Mouse (Mus musculus) midbrain, embryonic 14.5 days (tissue): ENCODE measurements around the gene Foxd2. TPM values are rescaled to one million over a fixed set of nuclear protein-coding genes. Genes with fewer than 3 reads are reported as not detected.

Experiments
- ATAC-seq: fragments of 200-750 bp; cut with Nextera tagmentation; 2 replicates; pipeline ENCODE4 v1.8.0; 2017; ENCODE audit warnings: moderate number of reproducible peaks, moderate library complexity; ENCODE audit not compliant: low FRiP score, low TSS enrichment
- DNase-seq: peaks from one replicate; pipeline ENCODE4 v3.0.0-alpha.2; 2015
- H3K27ac ChIP-seq: fragments of 300-500 bp; sonication (generic); replicated peaks from 2 replicates; pipeline ENCODE4 v1.5.1; 2014; ENCODE audit warnings: mild to moderate bottlenecking, low read depth, low read length, moderate library complexity
- H3K27me3 ChIP-seq: fragments of 300-500 bp; sonication (generic); 2 replicates; pipeline ENCODE4 v1.6.1; 2014; ENCODE audit warnings: low read length, control low read depth, mixed read lengths; ENCODE audit not compliant: control insufficient read depth, insufficient read depth
- H3K36me3 ChIP-seq: fragments of 300-500 bp; sonication (generic); 2 replicates; pipeline ENCODE4 v1.6.1; 2014; ENCODE audit warnings: low read length, control low read depth; ENCODE audit not compliant: control insufficient read depth, insufficient read depth
- H3K4me1 ChIP-seq: fragments of 300-500 bp; sonication (generic); 2 replicates; pipeline ENCODE4 v1.6.1; 2014; ENCODE audit warnings: mild to moderate bottlenecking, antibody characterized with exemption, low read length, control low read depth; ENCODE audit not compliant: control insufficient read depth, insufficient read depth
- H3K4me2 ChIP-seq: fragments of 300-500 bp; sonication (generic); 2 replicates; pipeline ENCODE4 v1.6.1; 2014; ENCODE audit warnings: mild to moderate bottlenecking, low read length, moderate library complexity
- H3K4me3 ChIP-seq: fragments of 300-500 bp; sonication (generic); replicated peaks from 2 replicates; pipeline ENCODE4 v1.5.1; 2014; ENCODE audit warnings: low read depth, low read length
- H3K9ac ChIP-seq: fragments of 300-500 bp; sonication (generic); replicated peaks from 2 replicates; pipeline ENCODE4 v1.6.1; 2014; ENCODE audit warnings: mild to moderate bottlenecking, low read length, moderate library complexity
- H3K9me3 ChIP-seq: fragments of 300-500 bp; sonication (generic); 2 replicates; pipeline ENCODE4 v1.6.1; 2016; ENCODE audit warnings: low read length, control low read depth, mixed read lengths; ENCODE audit not compliant: control insufficient read depth
- whole genome bisulfite sequencing: fragments of 180-500 bp; shearing (Covaris S2); extraction: QIAGEN DNeasy Blood & Tissue Kit; methylation state at CpG from one replicate; pipeline ENCODE4 v1.1.7; 2014; 5-methylcytosine and 5-hydroxymethylcytosine counted together
- polyA plus RNA-seq: library from polyadenylated mRNA; unstranded; fragments of >200 nt; fragmentation: Nextera tagmentation; extraction: Ambion mirVana; gene quantifications from 2 replicates; pipeline ENCODE4 v1.2.1, GENCODE M21; 2014

Foxd2 gene
- polyA plus RNA-seq, 1 experiment from 2014 or later, result 0.11 TPM

DNA sequence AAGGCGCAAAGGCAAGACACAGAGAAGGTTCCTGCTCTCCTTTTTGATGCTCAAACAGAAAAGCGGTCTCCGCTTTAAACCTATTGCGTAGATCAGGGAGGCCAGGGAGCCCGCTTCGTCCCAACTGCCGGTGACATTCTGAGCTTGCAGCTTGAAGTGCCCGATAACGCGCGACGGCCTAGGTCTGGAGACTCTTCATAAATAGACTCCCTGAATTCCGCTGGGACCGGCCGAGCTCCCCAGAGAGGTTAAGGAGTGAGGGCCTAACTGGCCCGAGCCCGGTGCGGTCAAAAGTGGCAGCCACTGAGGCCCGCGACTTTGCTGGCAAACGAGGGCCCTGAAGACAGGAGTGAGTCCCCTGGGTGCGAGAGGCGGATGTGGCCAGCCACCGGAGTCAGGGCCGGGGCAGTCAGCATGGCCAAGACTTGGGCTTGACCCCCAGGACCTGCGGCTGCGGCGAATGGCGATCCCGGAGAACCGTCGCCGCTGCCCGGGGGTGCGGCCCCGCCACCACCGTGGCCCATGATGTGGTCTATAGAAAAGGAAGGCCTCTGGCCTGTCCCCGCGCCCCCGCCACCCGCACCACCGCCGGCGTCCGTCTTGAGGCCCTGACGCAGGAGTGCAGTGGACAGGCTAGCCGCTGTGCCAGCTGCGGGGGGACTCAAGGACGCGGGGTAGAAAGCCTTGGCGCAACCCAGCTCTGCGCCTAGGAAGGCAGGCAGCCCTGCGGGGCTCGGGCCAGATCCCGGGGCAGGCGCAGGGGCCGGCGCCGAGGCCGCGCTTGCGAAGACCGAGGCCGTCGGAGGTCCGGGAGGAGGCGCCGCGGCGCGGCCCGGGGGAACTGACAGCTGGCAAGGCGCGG is 1.4 kb downstream of the Foxd2 start:
- Histone ChIP-seq H3K36me3 (no peaks in the 10 kb centered on the region), H3K9ac (no peak overlapping the region), H3K4me2 (peak overlapping the region; percentile 64), H3K4me3 (peak overlapping the region; percentile 38), H3K9me3 (no peaks in the 10 kb centered on the region), H3K27ac (no peak overlapping the region), H3K4me1 (0 out of 2 replicates have a peak, but pooled peaks cover 3% of the 10 kb centered on the region), H3K27me3 (peaks cover 98% of the 10 kb centered on the region)
- 2% methylated on average over 74 of the region's 74 CpGs for WGBS
- DNase-seq (peak; percentile 54), ATAC-seq (no peak)

DNA sequence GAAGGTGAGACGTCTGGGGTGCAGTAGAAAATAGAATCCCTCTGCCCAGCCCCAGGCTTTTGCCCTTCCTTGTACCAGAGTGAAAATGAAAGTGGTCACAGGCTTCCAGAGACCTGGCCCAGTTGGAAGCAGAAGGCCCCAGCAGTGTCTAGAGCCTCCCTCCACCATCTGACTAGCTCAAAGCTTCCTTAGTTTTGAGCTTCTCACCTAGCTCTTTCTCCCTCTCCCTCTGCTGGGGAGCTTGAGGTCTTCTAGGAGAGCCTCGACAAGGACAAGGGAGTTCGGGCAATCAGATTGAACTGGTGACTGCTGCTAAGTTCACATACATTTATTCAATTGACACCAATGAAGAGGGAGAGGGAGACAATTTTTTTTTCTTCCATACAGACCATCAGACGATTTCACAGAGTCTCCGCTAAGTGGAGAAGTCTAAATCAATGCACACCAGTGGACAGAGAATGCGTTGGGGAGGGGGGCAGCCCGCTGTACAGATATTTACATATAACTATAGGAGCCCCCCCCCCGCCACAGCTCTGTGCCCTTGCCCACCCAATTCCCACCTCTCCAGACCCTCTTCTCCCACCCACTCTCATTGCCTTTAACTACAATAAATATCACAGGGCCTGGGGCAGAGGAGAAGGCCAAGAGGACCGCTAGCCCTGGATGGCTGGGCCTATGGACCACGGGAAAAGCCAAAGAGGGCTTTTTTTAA is 2.5 kb downstream of the Foxd2 start:
- Histone ChIP-seq H3K27ac (no peak overlapping the region), H3K36me3 (no peaks in the 10 kb centered on the region), H3K4me1 (0 out of 2 replicates have a peak, but pooled peaks cover 4% of the 10 kb centered on the region), H3K9ac (no peak overlapping the region), H3K9me3 (no peaks in the 10 kb centered on the region), H3K27me3 (peaks cover 98% of the 10 kb centered on the region), H3K4me3 (no peak overlapping the region), H3K4me2 (no peak overlapping the region)
- no peak for DNase-seq
- 4% methylated on average over 10 of the region's 10 CpGs for WGBS
- ATAC-seq, result no peak

DNA sequence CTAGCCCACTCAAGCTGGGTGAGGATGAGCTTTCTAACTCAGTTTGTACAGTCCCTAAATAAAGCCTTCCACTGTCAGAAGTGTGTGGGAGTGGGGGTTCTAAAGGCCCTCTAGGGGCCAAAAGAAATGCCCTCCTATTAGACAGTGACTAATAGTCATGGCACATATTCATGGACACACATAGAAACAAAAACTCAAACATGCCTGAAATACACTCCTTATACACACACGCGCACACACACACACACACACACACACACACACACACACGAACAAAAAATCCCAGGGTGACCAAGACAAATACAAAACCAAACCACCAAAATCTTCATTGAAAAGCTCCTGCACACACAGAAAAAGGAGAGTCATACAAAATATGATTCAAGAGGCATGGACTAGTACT is 3.2 kb downstream of the Foxd2 start:
- Histone ChIP-seq H3K4me3 (no peak overlapping the region), H3K4me1 (0 out of 2 replicates have a peak, but pooled peaks cover 5% of the 10 kb centered on the region), H3K36me3 (no peaks in the 10 kb centered on the region), H3K4me2 (no peak overlapping the region), H3K9ac (no peak overlapping the region), H3K27ac (no peak overlapping the region), H3K27me3 (peaks cover 99% of the 10 kb centered on the region), H3K9me3 (no peaks in the 10 kb centered on the region)
- DNase-seq (no peak), ATAC-seq (no peak)
- WGBS, result 31% methylated on average over 3 of the region's 3 CpGs

DNA sequence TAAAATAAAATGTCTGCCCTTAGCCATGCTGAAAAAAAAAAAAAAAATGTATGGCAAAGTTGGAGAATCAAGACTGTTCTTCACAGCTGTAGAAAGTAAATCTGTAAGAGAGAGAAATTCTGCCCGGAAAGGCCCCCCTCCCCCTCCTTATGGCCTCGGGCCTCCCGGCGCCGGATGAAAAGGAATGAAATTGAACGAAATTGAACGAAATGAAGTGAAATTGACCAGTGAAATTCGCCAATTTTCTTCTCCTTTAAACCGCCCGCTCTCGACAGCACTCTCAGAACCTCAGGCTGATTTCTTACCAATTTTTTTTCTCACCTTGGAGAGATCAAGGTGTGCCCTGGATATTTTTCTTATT is 5.3 kb downstream of the Foxd2 start:
- peak; percentile 45 for DNase-seq
- ATAC-seq, result no peak
- no peak overlapping the region for H3K4me3 ChIP-seq
- H3K4me2 ChIP-seq, result no peak overlapping the region
- no peak overlapping the region for H3K9ac ChIP-seq
- H3K4me1 ChIP-seq, result 0 out of 2 replicates have a peak, but pooled peaks cover 5% of the 10 kb centered on the region
- no peaks in the 10 kb centered on the region for H3K36me3 ChIP-seq
- H3K27ac ChIP-seq, result no peak overlapping the region
- no peaks in the 10 kb centered on the region for H3K9me3 ChIP-seq
- WGBS, result 2% methylated on average over 11 of the region's 11 CpGs
- H3K27me3 ChIP-seq, result peaks cover 99% of the 10 kb centered on the region

DNA sequence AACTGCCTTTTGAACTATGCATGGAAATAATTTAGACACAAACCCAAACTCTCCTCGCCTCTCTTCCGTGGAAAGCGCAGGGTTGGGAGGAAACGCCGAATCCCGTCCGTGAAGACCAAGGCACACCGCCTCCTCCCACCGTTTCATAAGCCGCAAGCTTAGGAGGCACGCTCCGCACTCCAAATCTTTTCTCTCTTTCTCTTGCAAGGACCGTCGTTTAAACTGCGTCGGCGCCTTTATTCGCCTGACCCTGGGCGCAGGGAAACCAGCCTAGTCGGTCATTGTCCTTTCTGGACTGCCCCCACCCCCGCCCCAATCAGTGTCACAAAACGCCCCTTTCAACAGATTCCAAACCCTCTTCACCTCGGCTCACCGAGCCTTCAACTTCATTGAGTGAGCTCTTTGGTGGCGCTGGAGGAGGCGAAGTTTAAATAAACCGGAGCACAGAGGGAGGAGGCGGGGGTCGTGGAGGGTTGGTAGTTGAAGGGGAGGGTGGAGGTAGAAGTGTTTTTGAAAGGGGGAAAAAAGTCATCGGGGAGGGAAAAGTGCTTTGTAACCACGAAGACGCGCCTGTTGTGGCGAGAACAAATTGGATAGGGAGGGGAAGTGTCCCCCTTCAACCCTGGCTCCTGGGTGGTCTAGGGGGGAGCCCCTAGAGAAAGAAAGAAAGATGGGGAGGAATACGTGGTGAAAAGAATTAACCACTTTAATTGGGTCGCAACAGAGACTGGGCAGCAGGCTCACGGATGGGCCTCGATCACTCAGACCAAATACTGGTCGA is 5.8 kb downstream of the Foxd2 start:
- no peak overlapping the region for H3K27ac ChIP-seq
- WGBS, result under 1% methylated on average over 39 of the region's 39 CpGs
- peaks cover 99% of the 10 kb centered on the region for H3K27me3 ChIP-seq
- H3K4me1 ChIP-seq, result 0 out of 2 replicates have a peak, but pooled peaks cover 5% of the 10 kb centered on the region
- 0 out of 2 replicates have a peak overlapping the region, but pooled peaks have one; percentile 7 for H3K4me3 ChIP-seq
- no peak overlapping the region for H3K9ac ChIP-seq
- H3K36me3 ChIP-seq, result no peaks in the 10 kb centered on the region
- H3K9me3 ChIP-seq, result no peaks in the 10 kb centered on the region
- H3K4me2 ChIP-seq, result no peak overlapping the region
- no peak for ATAC-seq
- DNase-seq, result peak; percentile 52

DNA sequence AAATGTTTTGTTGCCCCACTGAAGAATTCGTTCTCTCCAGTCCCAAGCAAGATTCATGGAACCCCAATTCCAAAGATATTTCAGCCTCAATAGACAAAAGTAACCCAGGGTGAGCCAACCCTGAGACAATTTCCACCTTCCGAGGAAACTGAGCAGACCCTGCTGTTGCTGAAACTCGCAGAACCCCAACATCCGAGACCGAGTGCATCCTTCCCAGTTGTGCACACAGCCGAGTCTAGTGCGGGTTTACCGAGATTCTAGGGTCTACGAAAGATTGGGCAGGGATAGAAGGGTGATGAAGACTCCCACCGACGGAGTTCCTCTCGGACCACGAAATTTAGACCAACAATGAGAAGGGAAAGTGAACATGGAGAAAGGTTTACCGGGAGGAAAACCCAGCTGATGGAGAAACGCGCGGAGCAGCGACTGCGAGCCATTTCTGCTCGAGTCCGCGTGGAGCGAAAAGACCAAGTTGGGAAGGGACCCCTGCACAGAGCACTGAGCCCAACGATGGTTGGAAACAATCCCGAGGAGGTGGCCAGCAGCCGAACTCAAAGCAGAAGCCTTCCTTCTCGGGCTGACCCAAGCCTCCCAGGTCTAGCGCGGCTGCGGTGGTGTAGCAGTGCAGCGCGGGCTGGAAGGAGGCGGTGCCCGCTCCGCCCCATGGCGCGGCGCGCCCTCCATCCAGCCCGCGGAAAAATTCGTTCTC is 6.9 kb downstream of the Foxd2 start:
- under 1% methylated on average over 42 of the region's 42 CpGs for WGBS
- no peak overlapping the region for H3K4me3 ChIP-seq
- ATAC-seq, result no peak
- no peak overlapping the region for H3K9ac ChIP-seq
- peak overlapping the region; percentile 30; the same call in 1 of the 2 replicates for H3K4me2 ChIP-seq
- no peak overlapping the region for H3K27ac ChIP-seq
- no peaks in the 10 kb centered on the region for H3K36me3 ChIP-seq
- peak; percentile 55 for DNase-seq
- H3K9me3 ChIP-seq, result no peaks in the 10 kb centered on the region
- H3K4me1 ChIP-seq, result 0 out of 2 replicates have a peak, but pooled peaks cover 2% of the 10 kb centered on the region
- H3K27me3 ChIP-seq, result peaks cover 93% of the 10 kb centered on the region

DNA sequence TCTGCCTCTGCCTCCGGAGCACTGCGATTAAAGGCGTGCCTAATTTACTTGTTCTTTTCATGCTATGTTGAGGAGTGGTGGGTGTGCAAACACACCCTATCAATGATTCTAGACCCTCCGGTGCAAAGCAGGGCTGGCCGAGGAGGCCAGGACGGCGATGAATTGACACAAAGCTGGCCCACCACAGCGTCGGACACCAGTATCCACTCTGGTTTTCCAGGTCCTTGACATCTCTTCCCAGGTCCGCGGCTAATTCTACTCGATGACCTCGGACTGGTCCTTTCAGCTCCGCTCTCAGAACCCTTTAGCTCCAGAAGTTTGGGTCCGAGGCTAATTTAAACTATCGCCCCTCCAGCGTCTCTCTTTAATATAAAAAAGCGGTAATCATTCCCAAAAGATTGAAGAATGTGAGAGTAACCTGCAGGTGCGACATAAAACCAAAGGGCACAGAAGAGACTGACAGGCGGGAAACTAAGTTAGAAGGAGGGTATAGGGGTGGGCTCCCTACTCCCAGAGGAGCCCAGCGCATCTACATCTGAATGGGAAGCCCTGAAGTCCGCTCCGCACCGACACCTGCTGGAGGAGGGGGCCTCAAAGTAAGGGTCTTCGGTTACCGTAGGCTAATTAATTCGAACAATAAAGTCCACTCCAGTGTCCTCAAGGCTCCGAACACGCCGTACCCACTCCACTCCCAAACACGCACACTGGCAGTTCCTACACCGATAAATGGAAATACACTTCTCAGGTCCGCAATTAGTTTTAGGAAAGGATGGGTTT is 7.6 kb downstream of the Foxd2 start:
- DNase-seq (no peak), ATAC-seq (no peak)
- 1% methylated on average over 33 of the region's 33 CpGs for WGBS

More for the DNA sequence above, 7.6 kb downstream of the Foxd2 start:
- Histone ChIP-seq H3K27ac (no peak overlapping the region), H3K9ac (no peak overlapping the region), H3K4me2 (no peak overlapping the region), H3K4me3 (no peak overlapping the region), H3K4me1 (0 out of 2 replicates have a peak, but pooled peaks cover 2% of the 10 kb centered on the region), H3K36me3 (no peaks in the 10 kb centered on the region), H3K9me3 (no peaks in the 10 kb centered on the region), H3K27me3 (peaks cover 85% of the 10 kb centered on the region)
